Mouse (Mus musculus): ENCODE measurements around the gene Phf21b.
"Not testable (repeated sequence)": the region's sequence is repeated elsewhere in the genome, so short reads cannot be mapped to it uniquely, and the experiment has no call there.

The Phf21b gene

GRCm38 (mm10) chr15:84775421-84776174 lies 80.3 kb downstream of the Phf21b start:
- CTCF ChIA-PET, result no interaction called here

GRCm38 (mm10) chr15:84772191-84773111 lies 83.4 kb downstream of the Phf21b start:
- CTCF ChIA-PET, result no interaction called here

GRCm38 (mm10) chr15:84769641-84770341 lies 86.1 kb downstream of the Phf21b start:
- CTCF ChIA-PET, result no interaction called here

GRCm38 (mm10) chr15:84768531-84768930 lies 87.3 kb downstream of the Phf21b start:
- CTCF ChIA-PET, result not testable (repeated sequence)

GRCm38 (mm10) chr15:84766621-84767020 lies 89.2 kb downstream of the Phf21b start:
- CTCF ChIA-PET, result no interaction called here

- CTCF ChIA-PET, result no interaction called here
Measured at GRCm38 (mm10) chr15:84763423-84763812, 92.4 kb downstream of the Phf21b start.

GRCm38 (mm10) chr15:84762712-84763422 lies 93.0 kb downstream of the Phf21b start:
- CTCF ChIA-PET, result no interaction called here

- CTCF ChIA-PET, result interaction anchor here (0.5 to 0.8 kb wide), 2 partner anchors 447 to 504 kb away, joined by 3 to 16 read pairs; no protein-coding TSS in a partner anchor
Measured at GRCm38 (mm10) chr15:84758493-84758892, 97.4 kb downstream of the Phf21b start.

GRCm38 (mm10) chr15:84756426-84756825 lies 99.4 kb downstream of the Phf21b start:
- CTCF ChIA-PET, result no interaction called here

- CTCF ChIA-PET, result no interaction called here
Measured at GRCm38 (mm10) chr15:84754987-84755386, 100.9 kb downstream of the Phf21b start.

GRCm38 (mm10) chr15:84745831-84746230 lies 110.0 kb downstream of the Phf21b start:
- CTCF ChIA-PET, result no interaction called here

- CTCF ChIA-PET, result no interaction called here
Measured at GRCm38 (mm10) chr15:84744308-84744707, 111.5 kb downstream of the Phf21b start.

GRCm38 (mm10) chr15:84743347-84743746 lies 112.5 kb downstream of the Phf21b start:
- CTCF ChIA-PET, result no interaction called here

GRCm38 (mm10) chr15:84741573-84741972 lies 114.3 kb downstream of the Phf21b start:
- CTCF ChIA-PET, result no interaction called here

GRCm38 (mm10) chr15:84738246-84738645 lies 117.6 kb downstream of the Phf21b start:
- CTCF ChIA-PET, result no interaction called here

GRCm38 (mm10) chr15:84736994-84737346 lies 118.9 kb downstream of the Phf21b start:
- CTCF ChIA-PET, result no interaction called here

GRCm38 (mm10) chr15:84736346-84736993 lies 119.4 kb downstream of the Phf21b start:
- CTCF ChIA-PET, result no interaction called here
